Mouse (Mus musculus) cerebellum, postnatal 25 days (tissue): ENCODE measurements at regions not wholly inside any gene's neighbourhood (a gene's known extent, or its start where the extent isn't known, plus 50 kb on each side); places are given as distances from the start of the nearest gene placed in this dataset.

ENCODE experiments used
- DNase-seq, 2 experiments: peaks; one replicate each; pipeline ENCODE4 v3.0.0; 2021; ENCODE audit warnings: mixed read lengths in 2 of 2

- no peak for DNase-seq
Measured at GRCm38 (mm10) chr13:112081935-112082334, 206.3 kb upstream of the Ankrd55 start.

- no peak for DNase-seq
Measured at GRCm38 (mm10) chr13:112084484-112085278, 203.6 kb upstream of the Ankrd55 start.

- no peak for DNase-seq
Measured at GRCm38 (mm10) chr13:112088312-112088771, 199.9 kb upstream of the Ankrd55 start.

GRCm38 (mm10) chr13:112090737-112091136 is 197.5 kb upstream of the Ankrd55 start:
- no peak for DNase-seq

DNA sequence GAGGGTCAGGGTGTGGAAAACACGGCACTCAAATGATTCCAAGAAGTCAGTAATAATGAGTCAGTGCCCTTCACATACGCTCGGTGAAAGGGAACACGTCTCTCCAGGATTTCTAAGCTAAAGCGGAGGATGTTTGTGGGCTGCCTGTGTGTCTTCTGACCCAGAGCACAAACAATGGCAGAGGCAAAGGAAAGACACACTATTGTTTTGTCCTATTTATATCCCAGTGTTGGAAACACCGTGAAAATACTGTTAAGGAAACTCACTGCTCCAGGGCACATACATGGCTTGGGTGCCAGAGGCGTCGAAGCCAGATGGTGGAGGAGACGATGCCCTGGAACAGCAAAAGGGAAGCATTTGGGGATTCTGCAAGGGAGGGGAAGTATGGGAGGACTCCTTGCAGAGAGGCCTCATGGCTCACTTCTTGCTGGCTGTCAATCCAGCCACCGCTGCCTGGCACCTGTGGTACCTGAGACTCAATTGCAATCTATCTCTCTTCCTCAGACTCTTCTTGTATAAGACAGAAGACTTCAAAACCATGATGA is 192.6 kb upstream of the Ankrd55 start:
- DNase-seq = no peak

DNA sequence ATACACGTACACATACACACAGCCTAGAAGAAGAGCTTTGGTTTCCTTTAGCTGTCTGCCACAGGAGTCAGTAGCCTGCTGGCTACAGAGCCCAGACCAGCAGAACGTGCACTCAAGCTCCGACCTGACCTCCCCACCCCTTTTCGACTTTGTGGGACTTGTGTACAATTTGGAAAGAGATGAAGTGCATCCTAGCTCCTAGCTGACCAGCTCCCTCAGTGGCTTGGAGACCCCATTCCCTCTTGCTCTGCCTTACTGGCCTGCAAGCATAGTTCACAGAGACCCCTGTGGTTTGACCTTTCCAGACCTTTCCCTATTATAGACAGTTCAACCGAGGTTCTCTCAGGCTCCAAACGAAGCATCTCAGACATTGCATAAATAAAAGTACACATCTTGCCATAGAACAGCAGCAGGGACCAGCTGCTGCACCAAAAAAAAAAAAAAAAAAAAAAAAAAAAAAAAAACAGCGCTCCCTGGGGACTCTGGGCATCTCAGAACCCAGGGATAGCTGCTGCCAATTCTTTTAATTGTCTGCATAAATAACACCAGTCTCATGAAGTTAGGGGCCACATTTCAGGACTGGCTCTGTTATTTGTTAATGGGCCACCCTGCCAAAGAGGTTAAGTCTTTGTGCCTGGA is 188.2 kb upstream of the Ankrd55 start:
- no peak for DNase-seq

- DNase-seq = peak; percentile 69 to 81
Measured at GRCm38 (mm10) chr13:112100592-112101420, 187.4 kb upstream of the Ankrd55 start.

- no peak for DNase-seq
Measured at GRCm38 (mm10) chr13:112101421-112101756, 186.9 kb upstream of the Ankrd55 start.

DNA sequence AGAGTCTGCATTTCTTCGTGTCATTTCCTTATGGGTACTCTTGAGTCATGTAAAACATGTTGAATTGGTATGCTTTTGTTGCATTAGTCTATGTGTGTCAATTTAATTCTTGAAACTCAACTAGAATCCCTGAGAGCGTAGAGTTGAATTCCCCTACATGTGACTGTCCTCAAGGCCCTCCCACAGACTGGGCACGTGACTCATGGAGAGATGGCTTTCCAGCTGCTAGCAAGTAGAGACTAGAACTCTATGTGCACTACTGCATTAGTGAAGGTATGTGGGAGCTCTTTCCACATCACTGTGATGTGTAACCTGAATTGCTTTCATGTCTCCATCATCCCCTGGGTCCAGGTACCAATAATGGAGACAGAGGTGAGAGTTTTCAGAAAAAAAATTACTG is 182.3 kb upstream of the Ankrd55 start:
- DNase-seq = no peak

DNA sequence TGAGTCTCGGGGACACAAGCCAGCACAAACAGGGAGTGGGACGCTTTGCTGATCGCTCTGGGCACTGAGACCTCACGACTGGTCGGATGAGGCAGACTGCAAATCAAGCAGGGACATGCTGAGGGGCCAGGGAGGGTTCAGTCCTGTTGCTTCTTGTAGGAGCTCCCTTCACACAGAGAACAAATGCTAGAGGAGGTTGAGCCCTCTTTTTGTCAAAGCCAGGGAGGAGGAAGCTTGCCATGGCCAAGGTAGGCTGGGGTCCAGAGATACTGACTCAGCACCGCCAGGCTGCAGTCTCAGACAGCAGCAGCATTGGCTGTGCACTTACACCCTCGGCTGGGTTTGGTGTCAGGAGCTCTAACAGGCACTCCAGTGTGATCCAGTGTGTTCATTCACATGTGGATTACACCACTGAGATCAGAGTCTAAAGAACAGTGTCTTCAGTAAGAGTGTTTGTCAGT is 173.5 kb upstream of the Ankrd55 start:
- DNase-seq = peak in 1 of 2 experiments; percentile 21

DNA sequence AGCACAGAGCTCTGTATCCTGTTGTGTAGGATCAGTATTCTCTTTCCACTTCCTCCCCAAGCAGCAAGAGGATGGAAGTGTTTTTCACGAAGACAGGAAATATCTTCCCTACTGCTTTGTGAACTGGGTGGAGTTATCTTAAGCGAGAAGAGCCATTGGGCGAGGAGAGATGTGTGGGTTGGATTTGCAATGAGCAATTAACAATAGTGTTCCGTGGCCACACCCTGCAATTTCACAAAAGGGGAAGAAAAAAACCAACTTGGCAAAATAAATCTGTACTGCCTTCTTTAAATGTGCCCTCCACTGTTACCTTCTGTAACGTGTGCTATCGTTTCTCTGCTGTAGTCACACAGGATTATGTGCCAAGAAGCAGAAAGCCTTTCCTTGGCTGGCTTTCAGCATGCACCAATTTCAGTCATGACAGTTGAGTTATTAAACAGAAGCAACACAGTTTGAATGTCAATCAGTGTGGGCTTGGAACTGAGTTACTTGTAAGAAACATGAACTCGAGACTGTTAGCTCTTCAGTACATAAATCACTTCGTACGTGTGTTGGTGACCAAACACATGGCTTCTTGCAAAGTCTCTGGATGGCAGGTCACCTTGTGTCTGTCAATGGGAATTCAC is 172.0 kb upstream of the Ankrd55 start:
- DNase-seq = no peak

DNA sequence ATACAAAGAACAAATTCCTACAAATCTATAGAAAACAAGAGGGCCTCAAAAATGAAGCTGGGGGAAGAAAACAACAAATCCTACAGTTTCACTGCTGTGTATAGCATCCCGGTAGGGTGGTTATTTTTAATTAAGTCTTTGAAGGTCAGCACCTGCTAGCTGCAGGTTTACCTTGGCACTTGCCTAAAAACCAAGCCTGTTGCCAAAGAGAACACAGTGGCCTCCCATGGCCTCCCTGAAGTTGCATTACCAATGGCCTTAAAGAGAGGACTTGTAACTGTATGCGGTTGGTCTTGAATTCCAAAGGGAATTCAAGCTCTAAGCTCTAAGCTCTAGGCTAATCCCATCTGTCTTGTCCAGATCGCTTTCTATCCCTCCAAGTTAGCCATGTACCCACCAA is 169.7 kb upstream of the Ankrd55 start:
- no peak for DNase-seq

GRCm38 (mm10) chr13:112119611-112120041 is 168.6 kb upstream of the Ankrd55 start:
- no peak for DNase-seq

DNA sequence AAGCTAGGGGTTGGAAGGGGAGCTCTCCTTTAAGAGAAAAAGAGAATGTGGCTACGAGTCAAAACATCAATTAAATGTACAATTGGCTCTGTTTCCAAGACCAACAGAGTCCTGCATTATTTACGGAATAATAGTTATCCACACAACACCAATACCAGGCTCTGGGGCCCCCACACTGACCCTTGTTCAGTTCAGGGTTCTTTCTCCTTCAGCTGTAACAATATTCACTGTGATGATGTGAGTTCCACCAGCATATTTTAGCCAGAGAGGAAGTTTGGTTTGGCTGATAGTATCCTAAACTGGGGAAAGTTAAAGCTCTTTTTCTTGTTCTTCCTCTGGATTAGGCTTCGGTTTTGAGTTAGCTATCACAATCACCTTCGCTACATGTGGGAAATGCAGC is 167.9 kb upstream of the Ankrd55 start:
- no peak for DNase-seq

DNA sequence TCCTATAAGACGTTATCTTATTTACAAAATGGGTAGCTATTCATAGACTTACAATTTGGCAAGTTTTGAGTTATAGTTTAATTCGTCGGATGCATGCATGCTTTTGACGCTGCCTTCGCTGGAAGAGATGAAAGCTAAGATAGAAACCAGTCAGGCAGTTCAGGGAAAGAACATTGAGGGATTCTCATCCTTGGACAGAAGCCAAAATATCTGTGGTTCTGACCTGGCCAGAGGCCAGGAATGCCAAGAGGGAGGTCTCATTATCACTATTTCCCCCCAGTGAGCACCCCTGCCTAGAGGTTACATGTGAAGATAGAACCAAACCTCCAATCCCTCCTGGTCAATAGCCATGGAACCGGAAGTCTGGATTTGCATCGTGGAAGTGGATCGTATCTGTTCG is 167.1 kb upstream of the Ankrd55 start:
- no peak for DNase-seq

- DNase-seq = peak; percentile 55 to 72
Measured at GRCm38 (mm10) chr13:112122842-112123373, 165.3 kb upstream of the Ankrd55 start.

- DNase-seq = no peak
Measured at GRCm38 (mm10) chr13:112125769-112126469, 162.3 kb upstream of the Ankrd55 start.

DNA sequence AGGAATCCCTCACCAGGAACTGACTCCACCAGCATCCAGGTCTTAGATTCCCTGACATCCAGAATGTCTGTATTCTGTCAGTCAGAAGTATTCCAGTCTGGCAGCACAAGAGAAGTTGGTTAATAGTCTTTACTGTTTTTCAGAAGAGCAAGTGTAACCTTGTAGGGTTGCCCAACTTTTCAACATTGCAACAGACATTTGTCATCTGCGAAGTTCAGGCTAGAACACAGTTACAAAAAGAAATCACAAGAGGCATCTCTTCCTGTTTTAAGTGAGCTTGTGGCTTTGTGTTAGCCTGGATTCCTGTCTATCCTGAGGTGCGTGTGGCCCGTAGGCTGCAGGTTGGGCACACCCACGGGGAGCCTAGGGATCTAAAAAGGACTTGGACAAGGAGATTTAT is 158.0 kb upstream of the Ankrd55 start:
- DNase-seq = no peak

DNA sequence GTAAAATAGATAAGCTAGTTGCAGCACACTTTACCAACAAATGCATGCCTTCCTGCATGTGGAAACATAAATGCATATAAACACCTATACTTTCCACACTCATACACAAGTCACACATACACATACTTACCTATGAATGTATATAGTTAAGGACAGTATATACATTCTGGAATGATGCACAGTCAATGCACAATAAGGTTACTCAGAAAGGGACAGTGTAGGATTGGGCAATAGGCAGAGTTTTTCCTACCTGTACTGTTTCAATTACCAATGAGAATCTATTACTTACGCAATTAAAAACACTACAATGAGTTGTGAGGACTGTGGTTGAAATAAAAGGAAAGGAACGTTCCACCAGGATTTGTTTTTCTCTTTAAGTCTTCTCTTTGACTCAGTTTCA is 157.5 kb upstream of the Ankrd55 start:
- no peak for DNase-seq

DNA sequence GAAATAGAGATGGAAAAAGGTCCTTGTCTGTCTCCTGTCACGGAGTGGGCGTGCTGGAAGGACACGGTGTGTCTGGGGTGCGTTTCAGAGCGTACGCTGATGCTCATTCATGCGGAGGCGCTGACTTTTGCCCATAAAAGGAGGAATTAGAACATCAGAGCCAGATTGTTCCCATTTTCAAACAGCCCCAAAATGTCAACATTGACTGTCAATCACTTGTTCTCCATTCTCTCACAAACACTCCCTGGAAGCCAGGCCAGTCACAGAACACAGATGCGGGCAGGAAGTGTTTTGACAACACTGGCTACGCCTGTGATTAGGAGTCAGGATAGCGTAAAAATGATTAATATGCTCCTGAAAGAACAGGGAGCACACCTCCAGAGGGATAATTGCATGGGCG is 157.1 kb upstream of the Ankrd55 start:
- no peak for DNase-seq

DNA sequence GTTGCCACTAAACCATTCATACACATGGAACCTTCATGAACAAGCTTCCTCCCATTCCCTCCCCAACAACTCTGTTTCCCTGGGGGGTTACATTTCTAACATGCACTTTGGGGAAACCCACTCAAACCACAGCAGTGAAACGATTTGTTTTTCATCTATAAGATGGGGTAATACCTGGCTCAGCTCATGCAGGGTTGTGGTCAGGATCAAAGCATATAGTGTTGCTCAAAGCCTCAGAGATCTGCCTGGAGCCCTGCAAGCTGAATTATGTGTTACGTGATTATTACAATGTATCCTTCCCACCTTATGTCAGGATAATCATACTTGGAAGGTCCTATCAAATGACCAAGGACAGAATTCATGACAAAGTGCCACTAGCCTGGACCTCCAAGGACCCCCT is 154.5 kb upstream of the Ankrd55 start:
- DNase-seq = no peak

DNA sequence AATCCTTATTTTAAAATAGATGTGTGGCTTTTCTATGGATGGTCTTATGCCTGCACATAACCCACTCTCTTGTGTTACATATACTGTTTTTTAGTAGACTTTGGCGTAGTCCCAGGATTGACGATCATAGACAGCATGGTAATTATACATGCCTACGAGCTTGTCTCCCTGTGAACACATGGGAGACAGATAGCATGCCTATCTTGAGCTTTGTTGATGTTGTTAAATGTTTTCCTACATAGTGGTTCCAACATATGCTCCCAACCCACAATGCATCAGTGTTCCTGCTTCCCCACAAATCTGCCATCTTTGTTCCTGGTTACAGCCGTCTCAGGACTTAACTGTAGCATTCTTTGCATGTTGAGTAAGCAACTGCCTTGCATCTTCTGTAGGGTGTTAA is 153.6 kb upstream of the Ankrd55 start:
- DNase-seq = no peak
